Mouse (Mus musculus) small intestine, adult 2 months (tissue): ENCODE measurements around the gene Cep112.

Source experiments
- CTCF ChIP-seq: fragments of 200-500 bp; IDR thresholded peaks from 2 replicates; pipeline ENCODE4 v1.5.1; 2012; ENCODE audit warnings: low read depth, mild to moderate bottlenecking, control low read depth, inconsistent platforms, low read length, moderate library complexity, mixed read lengths; ENCODE audit not compliant: insufficient replicate concordance, insufficient read length; ENCODE audit errors: extremely low read depth
- POLR2A ChIP-seq: fragments of 200-500 bp; IDR thresholded peaks from 2 replicates; pipeline ENCODE4 v1.6.1; 2012; ENCODE audit warnings: low read depth, mild to moderate bottlenecking, control low read depth, inconsistent platforms, low read length, moderate library complexity

DNA sequence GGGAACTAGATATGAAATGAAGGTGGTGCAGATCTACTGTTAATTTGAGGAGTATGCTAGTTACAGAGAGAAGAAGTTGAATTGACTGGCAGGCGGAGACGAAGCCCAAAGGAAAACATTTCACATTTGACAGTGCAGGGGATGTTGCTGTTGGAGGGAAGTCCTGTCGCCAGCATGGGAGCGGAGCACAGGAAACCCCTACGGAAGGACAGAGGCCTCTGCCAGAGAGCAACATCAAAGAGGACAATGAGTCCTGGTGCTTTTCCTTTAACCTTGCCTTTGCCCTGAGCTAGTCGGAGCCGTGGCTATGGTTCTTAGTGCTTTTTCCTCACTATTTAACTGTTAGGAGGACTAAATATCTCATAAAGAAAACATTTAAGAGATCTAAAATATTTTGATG is 50.7 kb downstream of the Cep112 start:
- TF ChIP-seq POLR2A: no peak
- no peak for TF ChIP-seq CTCF
